Mouse (Mus musculus) embryo, embryonic 11 days (tissue): ENCODE data around the gene Ces1b.

Experiments
- DNase-seq: peaks from one replicate; pipeline ENCODE4 v3.0.0-alpha.2; 2015

Gene Ces1b

DNA sequence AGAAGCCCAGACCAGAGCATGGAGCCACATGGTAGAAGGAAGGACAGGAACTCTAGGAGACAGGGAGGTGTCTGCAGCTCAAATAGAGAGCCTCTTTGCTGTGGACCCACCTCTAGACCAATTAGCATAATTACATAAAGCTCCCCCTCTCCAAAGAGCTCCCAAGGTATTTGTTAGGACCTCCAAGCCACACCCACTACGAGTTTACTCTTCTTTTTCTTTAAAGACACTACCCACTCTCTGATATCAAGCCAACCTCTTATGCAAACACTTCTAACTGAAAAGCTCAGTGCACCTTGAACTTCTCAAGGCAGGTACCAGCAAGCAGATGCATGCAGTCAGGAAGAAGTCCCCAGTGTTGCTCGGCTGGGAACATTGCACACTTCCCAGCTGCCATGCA lies at the start of gene Ces1b:
Gene Ces1b (minus strand): TSS at position 131 of the 400 bp plus-strand sequence.
- DNase-seq = no peak

DNA sequence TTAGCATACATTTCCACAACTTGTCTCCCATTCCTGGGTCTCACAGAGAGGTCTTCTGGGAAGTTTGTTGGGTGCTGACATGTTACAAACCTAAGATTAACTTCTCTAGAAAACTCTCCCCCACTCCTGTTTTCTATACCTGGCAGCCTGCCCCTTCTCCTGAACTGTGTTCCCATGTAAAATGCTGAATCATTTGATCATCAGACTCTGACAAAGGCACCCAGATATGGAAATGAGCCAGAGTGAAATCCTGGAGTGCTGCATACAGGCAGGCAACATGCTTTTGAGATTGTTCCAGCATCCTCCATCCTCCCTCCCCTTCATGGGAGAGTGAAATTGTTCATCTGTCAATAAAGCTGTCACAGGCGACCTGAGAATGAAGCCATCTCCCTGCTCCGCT lies 46.7 kb upstream of the Ces1b start:
- no peak for DNase-seq

DNA sequence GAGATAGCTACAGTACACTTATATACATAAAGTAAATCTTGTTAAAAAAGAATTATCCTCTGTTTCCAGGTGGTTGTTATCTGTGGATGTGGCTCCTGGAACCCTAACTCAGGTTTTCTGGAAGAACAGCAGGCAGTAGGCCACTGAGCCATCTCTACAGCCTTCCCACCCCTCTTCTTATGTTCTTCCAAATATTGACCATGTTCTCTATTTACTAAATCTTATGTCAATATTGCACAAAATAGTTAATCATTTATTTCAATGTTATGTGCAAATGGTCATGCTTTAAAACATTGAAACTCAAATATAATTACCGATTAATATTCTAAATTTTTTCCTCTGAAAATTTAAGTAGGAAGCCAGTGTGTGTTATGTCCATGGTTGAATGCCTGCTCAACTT lies 42.2 kb upstream of the Ces1b start:
- no peak for DNase-seq

DNA sequence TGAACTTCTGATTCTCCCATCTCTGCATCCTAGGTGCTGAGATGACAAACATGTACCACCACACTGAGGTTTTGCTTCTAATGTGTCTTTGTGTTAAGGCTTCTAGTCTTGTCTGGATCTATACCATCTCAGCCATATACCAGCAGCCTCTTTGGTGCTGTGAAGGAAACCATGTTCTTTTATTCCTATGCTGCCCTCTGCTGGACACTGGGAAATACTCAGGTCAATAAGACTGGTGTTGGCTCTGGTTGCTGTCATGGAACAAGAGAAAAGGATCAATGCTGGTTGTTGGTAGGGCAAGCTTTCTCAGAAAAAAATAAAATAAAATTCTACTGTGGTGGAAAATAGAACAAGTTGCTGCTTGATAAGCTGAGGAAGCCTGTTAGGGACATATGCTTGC lies 15.6 kb upstream of the Ces1b start:
- peak; percentile 66 for DNase-seq

DNA sequence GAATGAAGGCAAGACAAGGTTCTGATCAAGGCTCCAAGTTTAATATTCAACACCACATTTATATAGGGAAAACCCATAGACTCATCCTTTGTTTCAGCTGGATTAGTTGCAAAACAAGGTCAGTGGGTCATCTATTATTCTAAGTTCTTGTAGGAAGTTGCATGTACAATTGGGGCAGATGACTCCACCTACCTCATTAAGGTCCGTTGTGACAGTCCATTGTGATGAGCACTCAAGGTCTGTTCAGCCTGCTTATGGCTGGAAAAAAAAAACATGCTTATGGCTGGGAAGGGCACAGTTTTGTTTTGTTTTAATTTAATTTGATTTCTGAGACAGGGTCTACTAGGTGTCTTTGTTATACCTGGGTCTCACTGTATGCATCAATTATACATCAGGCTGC lies 11.5 kb upstream of the Ces1b start:
- no peak for DNase-seq

DNA sequence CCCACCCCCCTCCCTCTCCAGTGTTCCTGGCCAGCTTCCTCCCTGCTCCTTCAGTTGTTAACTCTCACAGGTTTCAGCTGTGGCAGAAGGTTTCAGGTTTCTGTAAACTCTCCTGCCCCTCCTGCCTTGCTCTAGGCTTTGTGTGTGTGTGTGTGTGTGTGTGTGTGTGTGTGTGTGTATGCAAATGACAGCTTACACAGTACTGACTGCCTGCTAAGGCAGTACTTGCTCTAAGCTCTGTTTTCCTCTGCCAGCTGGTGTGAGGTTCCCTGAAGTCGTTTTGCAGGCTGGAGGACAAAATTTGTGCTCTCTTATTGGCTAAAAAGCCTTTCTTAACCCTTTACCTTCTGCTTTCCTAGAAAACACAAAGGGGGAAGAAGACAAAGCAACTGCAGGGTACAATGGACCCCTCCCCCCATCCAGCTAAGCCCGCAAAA lies 8.9 kb upstream of the Ces1b start:
- DNase-seq = peak; percentile 55

DNA sequence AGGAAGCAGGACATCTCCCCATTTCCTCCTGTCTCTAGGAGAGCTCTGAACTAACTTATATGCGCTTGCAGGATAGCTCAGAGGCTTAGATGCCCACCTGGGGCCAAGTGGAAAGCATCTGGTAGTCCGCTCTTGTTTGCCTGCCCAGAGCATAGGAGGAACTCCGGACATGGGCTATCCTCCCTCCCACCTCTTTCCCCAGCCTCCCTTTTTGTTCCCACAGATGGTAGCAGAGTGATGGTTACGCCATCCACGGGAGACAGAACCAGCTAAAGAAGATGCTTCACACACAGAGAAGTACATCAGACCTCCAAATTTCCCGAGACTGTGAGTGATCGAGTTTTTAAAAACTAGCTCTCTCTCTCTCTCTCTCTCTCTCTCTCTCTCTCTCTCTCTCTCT lies 8.4 kb upstream of the Ces1b start:
- peak; percentile 9 for DNase-seq

DNA sequence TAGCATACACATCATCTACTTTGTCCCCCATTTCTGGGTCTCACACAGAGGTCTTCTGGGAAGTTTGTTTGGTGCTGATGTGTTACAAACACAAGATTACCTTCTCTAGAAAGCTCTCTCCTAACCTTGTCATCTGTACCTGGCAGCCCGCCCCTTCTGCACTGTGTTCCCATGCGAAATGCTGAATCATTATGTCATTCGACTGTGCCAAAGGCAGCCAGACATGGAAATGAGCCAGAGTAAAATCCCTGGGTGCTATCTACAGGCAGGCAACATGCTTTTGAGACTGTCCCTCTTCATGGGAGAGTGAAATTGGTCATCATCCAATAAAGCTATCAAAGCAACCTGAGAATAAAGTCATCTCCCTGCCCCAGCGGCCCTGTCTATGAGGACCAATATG lies 4.6 kb downstream of the Ces1b start:
- no peak for DNase-seq

DNA sequence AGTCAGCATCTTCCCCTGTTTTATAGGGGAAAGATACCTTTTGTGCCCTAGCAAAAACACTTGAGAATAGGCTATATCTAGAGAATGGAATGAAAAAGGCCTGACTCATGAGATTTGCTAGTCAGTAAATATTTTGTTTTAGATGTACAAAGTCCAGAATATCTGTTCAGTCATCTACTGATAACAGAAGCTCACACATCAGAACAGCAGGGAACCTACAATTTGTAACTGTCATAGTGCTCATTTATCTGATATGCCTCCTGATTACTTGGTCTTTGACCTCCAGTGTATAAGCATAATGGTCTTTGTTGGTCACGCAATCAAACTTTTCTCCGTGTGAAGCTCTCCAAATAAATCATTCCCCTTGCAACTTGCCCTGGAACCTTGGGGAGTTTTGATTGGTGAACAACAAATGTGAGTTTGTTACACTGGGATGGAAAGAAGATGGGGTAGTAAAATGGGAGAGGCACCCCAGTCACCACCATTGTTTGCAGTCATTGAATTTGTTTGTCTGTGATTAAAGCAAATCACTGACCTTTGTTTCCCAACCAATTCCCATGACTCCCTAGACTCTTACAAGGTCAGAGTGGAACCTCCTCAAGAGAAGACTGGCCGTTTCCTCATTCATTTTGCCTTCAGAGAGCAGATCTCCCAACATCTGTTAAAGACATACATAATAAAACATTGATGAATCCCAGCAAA lies 16.2 kb downstream of the Ces1b start:
- DNase-seq = no peak

DNA sequence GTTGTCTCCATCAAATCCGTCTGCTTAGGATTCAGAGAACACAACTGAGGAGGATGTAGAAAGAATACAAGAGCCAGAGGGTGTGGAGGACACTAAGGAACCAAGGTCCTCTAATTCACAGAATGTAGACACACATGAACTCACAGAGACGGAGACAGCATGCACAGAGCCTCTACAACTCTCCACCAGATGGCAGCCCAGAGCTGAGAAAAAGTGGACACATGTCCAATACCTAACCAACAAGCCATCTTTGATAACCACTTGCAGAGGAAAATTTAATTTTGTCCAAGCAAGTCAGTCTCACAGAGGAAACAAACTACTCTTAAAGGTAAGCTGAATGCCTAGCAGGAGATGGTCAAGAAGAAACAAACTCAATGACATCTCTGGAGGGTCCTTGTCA lies 20.6 kb downstream of the Ces1b start:
- DNase-seq = peak; percentile 73

DNA sequence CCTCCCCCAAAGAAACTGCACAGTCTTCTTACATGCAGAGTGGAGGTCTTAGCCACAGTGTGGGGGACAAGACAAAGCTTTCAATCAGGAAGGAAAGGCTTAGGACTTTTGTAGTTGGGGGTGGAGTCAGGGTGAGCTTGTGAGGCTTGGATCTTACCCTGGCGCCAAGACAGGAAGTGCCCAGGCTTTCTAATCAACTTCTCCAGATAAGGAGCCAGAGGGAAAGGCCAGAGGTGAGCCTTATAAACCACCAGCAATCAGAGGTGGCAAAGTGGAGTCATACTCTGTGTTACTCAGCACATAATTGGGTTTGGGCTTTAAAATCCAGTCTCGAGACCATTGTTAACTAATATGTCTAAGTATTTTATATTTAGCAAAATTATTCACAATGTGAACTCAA lies 24.6 kb downstream of the Ces1b start:
- no peak for DNase-seq

DNA sequence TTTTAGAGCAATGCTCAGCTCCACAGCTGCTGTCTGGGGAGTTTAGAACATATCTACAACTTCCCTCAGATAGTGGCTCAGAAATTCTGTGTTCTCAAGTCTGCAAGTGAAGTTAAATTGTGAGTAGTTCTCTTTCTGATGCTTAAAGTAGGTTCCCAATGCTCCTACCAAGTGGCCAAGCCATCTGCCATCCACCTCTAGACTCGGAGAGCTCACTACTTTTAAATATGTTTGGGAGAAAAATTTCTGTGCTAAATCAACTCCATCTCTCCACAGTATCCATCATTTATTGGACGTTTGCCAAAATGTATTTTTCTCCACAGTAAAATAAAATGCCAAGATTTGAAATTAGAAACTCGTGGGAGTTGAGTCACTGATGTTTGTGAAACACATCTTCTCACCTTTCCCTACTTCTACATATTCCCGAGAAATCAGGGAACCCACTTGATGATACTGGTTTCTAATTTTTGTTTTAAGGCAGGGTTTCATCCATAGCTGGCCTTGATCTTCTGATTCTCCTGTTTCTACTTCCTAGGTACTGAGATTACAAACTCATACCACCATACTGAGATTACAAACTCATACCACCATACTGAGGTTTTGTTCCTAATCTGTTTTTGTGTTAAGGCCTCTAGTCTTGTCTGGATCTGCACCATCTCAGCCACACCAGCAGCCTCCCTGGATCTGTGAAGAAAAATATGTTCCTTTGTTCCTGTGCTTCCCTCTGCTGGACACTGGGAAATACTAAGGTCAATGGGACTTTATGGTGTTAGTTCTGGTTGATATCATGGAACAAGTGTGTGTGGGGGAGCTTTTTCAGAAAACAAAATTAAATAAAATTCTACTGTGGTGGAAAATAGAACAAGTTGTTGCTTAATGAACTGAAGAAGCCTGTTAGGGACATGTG lies 31.1 kb downstream of the Ces1b start:
- no peak for DNase-seq

DNA sequence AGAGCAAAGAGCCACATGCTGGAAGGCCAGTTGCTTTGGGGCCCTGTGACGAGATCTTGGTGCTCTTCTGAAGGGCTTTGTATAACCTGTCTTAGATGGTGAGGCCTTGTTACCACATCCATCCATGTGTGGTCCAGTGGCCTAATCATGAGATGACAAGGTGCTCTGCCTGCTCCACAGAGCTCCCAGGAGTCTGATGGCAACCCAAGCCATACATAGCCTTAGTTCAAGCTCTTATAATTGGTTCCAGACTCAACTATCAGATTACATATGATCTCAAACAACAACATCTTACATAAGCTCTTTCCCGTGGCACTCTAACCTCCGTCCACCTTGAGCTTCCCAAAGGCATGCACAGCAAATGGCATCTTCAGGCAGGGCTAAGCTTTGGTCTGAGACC lies 31.7 kb downstream of the Ces1b start, which contains the start of gene Ces1a:
Gene Ces1a (minus strand): TSS at position 101 of the 400 bp plus-strand sequence.
- DNase-seq = no peak

DNA sequence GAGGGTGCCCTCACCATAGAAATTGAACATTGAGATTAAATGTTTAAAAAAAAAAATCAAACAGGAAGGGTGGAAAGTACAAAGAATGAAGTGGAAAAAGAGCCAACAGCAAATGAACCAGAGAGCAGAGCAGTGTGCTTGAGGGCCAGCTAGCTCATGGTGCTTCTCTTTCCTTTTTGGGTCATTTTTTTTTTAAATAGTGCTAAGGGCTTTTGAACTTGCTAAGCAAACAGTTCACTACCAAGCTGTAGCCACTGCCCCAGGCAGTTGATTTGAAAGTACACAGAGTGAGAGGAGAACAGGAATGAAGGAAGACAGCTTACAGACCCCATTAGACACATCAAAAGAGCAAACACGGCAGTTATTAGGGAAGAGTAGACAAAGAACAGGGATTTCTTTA lies 36.7 kb downstream of the Ces1b start:
- DNase-seq = no peak

DNA sequence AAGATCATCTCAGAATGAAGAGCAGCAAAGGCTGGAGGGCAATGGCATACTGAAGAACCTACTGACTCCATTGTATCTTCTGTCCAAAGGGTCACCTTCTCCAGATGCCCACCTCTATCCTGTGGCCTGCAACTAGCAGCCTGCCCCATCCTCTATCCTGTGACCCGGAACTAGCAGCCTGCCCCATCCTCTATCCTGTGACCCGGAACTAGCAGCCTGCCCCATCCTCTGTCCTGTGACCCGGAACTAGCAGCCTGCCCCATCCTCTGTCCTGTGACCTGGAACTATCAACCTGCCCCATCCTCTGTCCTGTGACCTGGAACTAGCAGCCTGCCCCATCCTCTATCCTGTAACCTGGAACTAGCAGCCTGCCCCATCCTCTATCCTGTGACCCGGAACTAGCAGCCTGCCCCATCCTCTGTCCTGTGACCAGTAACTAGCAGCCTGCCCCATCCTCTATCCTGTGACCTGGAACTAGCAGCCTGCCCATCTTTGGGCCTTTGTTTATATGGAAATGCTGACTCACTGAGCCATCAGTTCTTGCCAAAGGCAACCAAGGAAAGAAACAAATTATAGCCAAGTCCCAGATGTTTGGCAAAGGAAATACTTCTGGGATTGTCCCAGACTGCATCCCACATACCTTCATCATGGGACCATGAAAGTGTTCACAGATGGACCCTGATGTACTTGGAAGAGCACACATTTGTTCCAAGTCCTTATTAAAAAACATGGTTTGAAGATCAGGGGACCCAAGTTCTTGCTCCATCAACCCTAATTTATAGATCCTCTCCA lies 38.8 kb downstream of the Ces1b start:
- no peak for DNase-seq

DNA sequence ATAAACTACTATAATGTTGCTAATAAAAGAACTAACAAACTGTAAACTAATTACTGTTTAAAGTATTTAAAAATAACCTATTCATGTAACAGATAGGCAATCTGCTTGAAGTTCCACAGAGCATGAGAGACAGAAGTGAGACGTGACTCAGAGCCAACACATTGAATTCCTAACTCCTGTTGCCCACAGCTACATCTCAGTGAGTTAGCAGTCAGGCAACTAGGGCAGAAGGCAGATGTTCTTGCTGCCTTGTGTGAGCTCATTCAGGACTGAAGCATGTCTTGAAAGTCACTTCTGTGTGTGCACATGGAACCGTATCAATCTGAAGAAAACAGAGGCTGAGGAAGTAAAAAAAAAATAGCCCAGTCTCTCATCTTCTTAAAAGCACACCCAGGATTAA lies 39.6 kb downstream of the Ces1b start:
- DNase-seq = no peak

DNA sequence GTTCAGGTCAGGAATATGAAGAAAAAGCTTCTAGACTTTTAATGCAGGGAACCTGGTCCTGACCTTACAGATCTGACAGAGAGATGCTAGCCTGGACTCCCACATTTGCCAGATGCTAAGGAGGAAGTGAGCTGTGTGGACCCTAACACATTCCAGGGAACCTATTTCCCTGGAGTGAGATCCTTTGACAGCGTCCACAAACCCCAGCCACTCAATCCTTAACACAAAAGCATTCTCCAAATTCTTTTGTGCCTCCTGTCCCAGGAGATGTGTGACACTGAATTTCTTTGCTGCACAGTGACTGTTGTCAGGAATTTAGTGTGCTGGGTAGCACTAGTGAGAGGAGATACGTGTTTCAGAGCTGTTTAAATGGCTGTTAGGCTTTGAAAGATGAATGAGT lies 41.0 kb downstream of the Ces1b start:
- DNase-seq = no peak

DNA sequence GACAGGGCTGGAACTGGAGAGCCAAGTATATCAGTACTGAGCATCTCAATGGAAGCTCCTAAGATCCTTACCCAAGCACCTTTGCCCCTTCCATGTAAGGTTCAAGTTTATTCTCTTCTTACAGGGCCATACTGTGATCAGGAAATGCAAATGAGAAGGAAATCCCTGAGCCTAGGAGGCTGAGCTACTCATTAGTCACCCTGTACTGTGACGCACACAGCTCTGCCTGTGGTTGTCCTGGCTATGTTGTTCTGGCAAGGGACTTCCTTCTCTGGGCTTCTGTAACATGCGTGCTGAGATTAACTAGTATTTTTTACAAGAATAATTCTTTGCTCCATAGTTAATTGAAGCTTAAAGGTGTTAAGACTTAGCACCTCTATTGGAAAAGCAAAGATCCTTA lies 49.2 kb downstream of the Ces1b start:
- DNase-seq = no peak

DNA sequence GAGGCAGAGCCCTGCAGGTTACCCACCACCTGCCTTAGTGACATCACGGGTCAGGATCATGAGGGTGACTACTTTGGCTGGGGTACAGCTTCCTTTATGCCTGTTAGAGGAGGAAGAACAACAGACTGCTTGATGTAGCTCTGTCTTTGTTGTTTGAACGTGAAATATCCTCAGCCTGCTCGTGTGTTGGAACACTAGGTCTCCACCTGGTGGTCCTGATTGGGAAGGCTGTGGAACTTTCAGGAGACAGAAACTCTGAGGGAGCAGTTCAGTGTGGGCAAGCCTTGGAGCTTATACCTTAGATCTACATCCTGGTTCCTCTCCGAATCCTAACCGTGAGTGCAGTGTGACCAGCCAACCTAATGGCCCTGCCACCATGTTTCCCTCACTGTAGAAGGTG lies 58.1 kb downstream of the Ces1b start:
- no peak for DNase-seq

DNA sequence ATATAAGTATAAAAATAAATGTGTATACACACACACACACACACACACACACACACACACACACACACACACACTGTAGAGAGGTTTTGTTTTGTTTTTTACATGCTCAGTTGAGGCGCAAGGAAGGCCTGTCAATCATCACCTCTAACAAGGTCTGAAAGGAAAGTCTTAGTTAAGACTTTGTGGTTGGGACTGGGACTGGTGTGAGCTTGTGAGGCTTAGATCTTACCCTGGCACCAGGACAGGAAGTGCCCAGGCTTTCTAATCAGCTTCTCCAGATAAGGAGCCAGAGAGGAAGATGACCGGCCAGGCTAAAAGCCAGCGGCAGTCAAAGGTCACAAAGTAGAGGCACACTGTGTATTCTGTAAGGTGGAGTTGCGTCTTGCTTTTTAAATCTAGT lies 65.5 kb downstream of the Ces1b start:
- DNase-seq = no peak

DNA sequence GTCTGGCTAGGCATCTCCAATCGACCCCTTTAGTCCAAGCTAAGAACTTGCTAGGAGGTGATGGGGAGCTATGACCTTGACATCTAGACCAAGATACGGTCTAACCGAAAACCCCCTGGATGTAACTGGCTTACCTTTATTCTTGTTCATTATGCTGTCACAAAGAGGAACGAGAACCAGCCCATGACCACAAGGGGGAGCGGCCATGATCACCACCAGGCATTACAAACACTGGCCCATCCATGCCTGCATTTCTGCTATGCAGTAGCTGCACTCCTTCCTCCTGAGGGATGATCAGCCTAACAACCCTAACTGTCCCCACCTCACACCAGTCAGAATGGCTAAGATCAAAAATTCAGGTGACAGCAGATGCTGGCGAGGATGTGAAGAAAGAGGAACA lies 67.6 kb downstream of the Ces1b start:
- DNase-seq = peak; percentile 31

DNA sequence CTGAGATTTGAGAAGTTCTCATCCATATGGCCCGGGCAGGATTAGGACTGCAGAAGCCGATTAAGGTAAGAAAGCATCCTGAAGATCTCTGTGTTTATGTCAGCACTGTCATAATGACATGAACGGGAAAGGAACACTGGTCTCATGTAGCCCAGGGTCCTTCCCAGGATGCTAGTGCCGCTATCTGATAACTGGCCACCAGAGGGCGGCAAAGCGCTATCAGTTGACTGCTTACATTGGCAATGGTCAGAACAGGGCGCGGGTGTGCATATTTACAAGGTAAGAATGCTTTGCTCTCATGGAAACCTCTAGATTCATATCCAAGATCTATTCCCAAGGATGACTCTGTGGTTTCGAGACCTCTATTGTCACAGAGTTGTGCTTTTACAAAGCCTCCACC lies 68.4 kb downstream of the Ces1b start:
- peak; percentile 91 for DNase-seq

DNA sequence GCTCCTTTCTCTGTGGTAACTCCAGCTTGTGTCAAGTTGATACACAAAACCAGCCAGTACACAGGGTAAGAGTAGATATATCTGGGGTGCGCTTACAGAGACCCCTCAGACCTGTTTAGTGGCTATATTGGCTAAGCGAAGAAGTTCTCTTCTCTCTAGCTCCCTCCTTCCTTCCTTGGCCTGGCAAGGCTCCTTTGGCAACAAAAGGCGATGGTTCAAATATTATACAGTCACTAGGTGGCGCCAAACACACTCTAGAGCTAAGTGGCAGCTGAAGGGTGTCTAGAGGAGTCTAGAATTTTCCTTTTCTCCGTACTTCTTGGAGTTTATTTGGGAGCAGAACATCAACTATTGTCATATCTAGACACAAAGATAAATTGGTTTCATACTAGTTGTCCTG lies 69.5 kb downstream of the Ces1b start:
- peak; percentile 84 for DNase-seq
